Mouse (Mus musculus) small intestine, adult 2 months (tissue): ENCODE measurements around the gene Cntnap2. TPM values are rescaled to one million over a fixed set of nuclear protein-coding genes. Genes with fewer than 3 reads are reported as not detected.
"Not testable (repeated sequence)": the region's sequence is repeated elsewhere in the genome, so short reads cannot be mapped to it uniquely, and the experiment has no call there.

Experiments
- H3K27ac ChIP-seq: fragments of 200-500 bp; 2 replicates; pipeline ENCODE4 v1.5.1; 2012; ENCODE audit warnings: low read depth, low read length, control low read depth, inconsistent platforms; ENCODE audit not compliant: insufficient read depth
- H3K27me3 ChIP-seq: fragments of 200-500 bp; 2 replicates; pipeline ENCODE4 v1.6.1; 2012; ENCODE audit warnings: mild to moderate bottlenecking, moderate library complexity, low read length, inconsistent platforms; ENCODE audit not compliant: control insufficient read depth, insufficient read depth
- H3K36me3 ChIP-seq: fragments of 200-500 bp; 2 replicates; pipeline ENCODE4 v1.6.1; 2012; ENCODE audit warnings: mild to moderate bottlenecking, low read length, control low read depth, inconsistent platforms; ENCODE audit not compliant: control insufficient read depth, insufficient read depth
- H3K4me1 ChIP-seq: fragments of 200-500 bp; 2 replicates; pipeline ENCODE4 v1.6.1; 2012; ENCODE audit warnings: low read length, inconsistent platforms, mixed read lengths; ENCODE audit not compliant: control insufficient read depth, insufficient read depth, insufficient read length
- H3K4me3 ChIP-seq: fragments of 200-500 bp; 2 replicates; pipeline ENCODE4 v1.5.1; 2012; ENCODE audit warnings: low read depth, mild to moderate bottlenecking, control low read depth, inconsistent platforms, low read length, moderate library complexity
- CTCF ChIP-seq: fragments of 200-500 bp; IDR thresholded peaks from 2 replicates; pipeline ENCODE4 v1.5.1; 2012; ENCODE audit warnings: low read depth, mild to moderate bottlenecking, control low read depth, inconsistent platforms, low read length, moderate library complexity, mixed read lengths; ENCODE audit not compliant: insufficient replicate concordance, insufficient read length; ENCODE audit errors: extremely low read depth
- POLR2A ChIP-seq: fragments of 200-500 bp; IDR thresholded peaks from 2 replicates; pipeline ENCODE4 v1.6.1; 2012; ENCODE audit warnings: low read depth, mild to moderate bottlenecking, control low read depth, inconsistent platforms, low read length, moderate library complexity
- WGBS: fragments of 180-500 bp; shearing (Covaris S2); methylation state at CpG from one replicate; pipeline ENCODE4 v1.1.7; 2018; 5-methylcytosine and 5-hydroxymethylcytosine counted together
- polyA plus RNA-seq: library from polyadenylated mRNA; depleted of rRNA; stranded (reverse); fragments of >200 nt; gene quantifications from 2 replicates; pipeline ENCODE4 v1.2.3, GENCODE M21; 2012

Gene Cntnap2
- polyA plus RNA-seq, 1 experiment, result 0.20 TPM

- no peak overlapping the region for H3K27ac ChIP-seq
- 60% methylated on average over 1 of the region's 1 CpGs for WGBS
- no peaks in the 10 kb centered on the region for H3K27me3 ChIP-seq
- no peak overlapping the region for H3K4me3 ChIP-seq
- TF ChIP-seq CTCF (no peak), POLR2A (no peak)
- H3K4me1 ChIP-seq, result no peaks in the 10 kb centered on the region
- H3K36me3 ChIP-seq, result no peaks in the 10 kb centered on the region
These were observed 2123.6 kb downstream of the Cntnap2 start for GRCm38 (mm10) chr6:47182756-47183155.

GRCm38 (mm10) chr6:47183850-47184249 is 2124.7 kb downstream of the Cntnap2 start:
- not testable (repeated sequence) for H3K36me3 ChIP-seq, H3K4me1 ChIP-seq, H3K27ac ChIP-seq, H3K27me3 ChIP-seq, H3K4me3 ChIP-seq

GRCm38 (mm10) chr6:47188193-47188592 is 2129.0 kb downstream of the Cntnap2 start:
- Histone ChIP-seq H3K27me3 (no peaks in the 10 kb centered on the region), H3K4me1 (no peaks in the 10 kb centered on the region), H3K27ac (no peak overlapping the region), H3K4me3 (no peak overlapping the region), H3K36me3 (no peaks in the 10 kb centered on the region)
- TF ChIP-seq POLR2A, result no peak
- TF ChIP-seq CTCF, result no peak
- WGBS, result 59% methylated on average over 7 of the region's 7 CpGs

GRCm38 (mm10) chr6:47188596-47188995 is 2129.4 kb downstream of the Cntnap2 start:
- 72% methylated on average over 6 of the region's 6 CpGs for WGBS
- H3K4me3 ChIP-seq, H3K36me3 ChIP-seq, H3K27me3 ChIP-seq, H3K27ac ChIP-seq, H3K4me1 ChIP-seq: not testable (repeated sequence)

- H3K36me3 ChIP-seq, result no peaks in the 10 kb centered on the region
- WGBS, result 78% methylated on average over 7 of the region's 7 CpGs
- no peaks in the 10 kb centered on the region for H3K4me1 ChIP-seq
- H3K27ac ChIP-seq, result no peak overlapping the region
- H3K4me3 ChIP-seq, result no peak overlapping the region
- H3K27me3 ChIP-seq, result no peaks in the 10 kb centered on the region
- TF ChIP-seq CTCF (no peak), POLR2A (no peak)
These were observed 2131.1 kb downstream of the Cntnap2 start for GRCm38 (mm10) chr6:47190282-47190681.

- WGBS, result 17% methylated on average over 7 of the region's 7 CpGs
- no peak overlapping the region for H3K4me3 ChIP-seq
- no peak for TF ChIP-seq POLR2A
- TF ChIP-seq CTCF, result no peak
- no peaks in the 10 kb centered on the region for H3K36me3 ChIP-seq
- no peaks in the 10 kb centered on the region for H3K4me1 ChIP-seq
- H3K27ac ChIP-seq, result no peak overlapping the region
- H3K27me3 ChIP-seq, result no peaks in the 10 kb centered on the region
These were observed 2132.2 kb downstream of the Cntnap2 start for GRCm38 (mm10) chr6:47191277-47191800.

GRCm38 (mm10) chr6:47191940-47192339 is 2132.8 kb downstream of the Cntnap2 start:
- no peaks in the 10 kb centered on the region for H3K36me3 ChIP-seq
- H3K27ac ChIP-seq, result no peak overlapping the region
- H3K27me3 ChIP-seq, result no peaks in the 10 kb centered on the region
- TF ChIP-seq CTCF (no peak), POLR2A (no peak)
- H3K4me3 ChIP-seq, result no peak overlapping the region
- no peaks in the 10 kb centered on the region for H3K4me1 ChIP-seq
- 77% methylated on average over 10 of the region's 10 CpGs for WGBS

GRCm38 (mm10) chr6:47192478-47192877 is 2133.3 kb downstream of the Cntnap2 start:
- H3K27ac ChIP-seq, result no peak overlapping the region
- TF ChIP-seq POLR2A, result no peak
- no peaks in the 10 kb centered on the region for H3K36me3 ChIP-seq
- no peaks in the 10 kb centered on the region for H3K4me1 ChIP-seq
- H3K27me3 ChIP-seq, result no peaks in the 10 kb centered on the region
- 74% methylated on average over 9 of the region's 9 CpGs for WGBS
- H3K4me3 ChIP-seq, result no peak overlapping the region
